Mouse (Mus musculus) gastrocnemius, postnatal 36 days (tissue): Measurements from ENCODE around the gene Zfp97. TPM values are rescaled to one million over a fixed set of nuclear protein-coding genes. Genes with fewer than 3 reads are reported as not detected.
"Not testable (repeated sequence)": the region's sequence is repeated elsewhere in the genome, so short reads cannot be mapped to it uniquely, and the experiment has no call there.

ENCODE experiments used
- DNase-seq, 2 experiments: peaks; one replicate each; pipeline ENCODE4 v3.0.0; 2022
- intact Hi-C: fragments of 180-260 bp; cut with DNase I; formaldehyde crosslinking; loops from one replicate; pipeline ENCODE4 v1.15.1; 2025
- long read RNA-seq, 2 experiments: library from polyadenylated mRNA; stranded (forward); transcript quantifications; one replicate each; pipeline ENCODE4 v2.0.0; 2021
- total RNA-seq, 2 experiments: library from RNA; stranded (reverse); gene quantifications; 2 replicates each; pipeline ENCODE4 v1.2.3; 2021

Zfp97 gene
- total RNA-seq: 1 to 10 TPM; 2.2 to 4.0 TPM
- long read RNA-seq, experiment 1, partial matches to known transcripts: 0 of 11 reads
- long read RNA-seq, experiment 1, other reads (novel, unspliced or antisense): 11 of 11 reads
- long read RNA-seq, experiment 2, partial matches to known transcripts: 0 of 23 reads
- long read RNA-seq, experiment 2, other reads (novel, unspliced or antisense): 21 of 23 reads

DNA sequence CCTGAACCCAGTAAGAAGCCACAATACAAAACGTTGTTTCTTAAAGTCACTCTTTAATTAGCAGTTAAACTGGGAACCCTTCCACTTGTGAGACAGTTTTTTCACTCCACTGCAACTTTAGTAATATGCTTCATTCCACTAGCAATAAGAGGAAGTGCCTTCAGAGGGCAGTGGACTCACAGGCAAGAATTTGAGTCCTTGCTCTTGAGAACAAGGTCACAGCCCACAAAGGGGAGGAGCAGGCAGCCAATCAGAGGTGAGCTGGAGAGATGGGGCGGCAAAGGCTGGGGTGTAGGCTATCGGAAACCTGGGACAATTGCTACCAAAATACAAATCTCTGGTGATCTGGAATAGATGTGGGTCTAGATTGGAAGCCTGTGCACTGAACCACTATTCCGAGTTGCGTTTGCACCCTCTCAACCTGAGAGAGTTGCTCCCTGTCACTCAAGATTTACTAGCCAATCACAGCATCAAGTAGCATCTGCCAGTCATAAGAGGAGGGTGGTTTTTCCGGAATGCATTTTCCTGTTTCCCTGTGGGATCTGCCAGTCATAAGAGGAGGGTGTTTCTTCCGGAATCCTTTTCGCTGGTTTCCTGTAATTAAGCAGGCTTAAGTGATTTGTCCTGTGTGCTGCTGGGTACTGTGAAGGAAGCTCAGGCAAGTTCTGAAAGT, at the start of gene Zfp97:
Zfp97 (plus strand) TSS at position 586 of the 673 bp plus-strand sequence.
- intact Hi-C loops, DNase-seq: not testable (repeated sequence)

- DNase-seq, intact Hi-C loops: not testable (repeated sequence)
These were observed 57.7 kb downstream of the Zfp97 start for GRCm38 (mm10) chr17:17178757-17179413.

- intact Hi-C loops, DNase-seq: not testable (repeated sequence)
These were observed 73.5 kb downstream of the Zfp97 start for GRCm38 (mm10) chr17:17194761-17195160.

DNA sequence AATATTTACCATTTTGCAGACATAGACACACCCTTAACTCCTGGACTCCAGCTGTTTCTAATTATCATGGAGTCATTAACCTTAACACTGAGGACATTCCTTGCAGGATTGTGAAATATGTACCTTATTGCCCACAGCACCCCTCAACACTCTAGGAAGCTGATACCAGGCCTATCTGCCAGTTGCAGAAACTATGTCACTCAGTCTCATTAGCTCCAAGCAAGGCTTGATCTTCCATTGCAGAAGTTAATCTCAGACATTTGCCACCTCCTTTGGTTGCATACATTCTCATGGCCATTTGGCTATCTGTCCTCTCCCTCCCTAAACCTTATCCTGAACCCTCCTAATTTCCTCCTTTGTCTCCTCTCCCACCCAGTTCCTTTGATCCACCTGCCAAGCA, 74.0 kb downstream of the Zfp97 start:
- DNase-seq: no peak
- intact Hi-C loops: no loop called here

- intact Hi-C loops, DNase-seq: not testable (repeated sequence)
These were observed 74.9 kb downstream of the Zfp97 start for GRCm38 (mm10) chr17:17196111-17196510.

Other genes with a start within 250 kb of the Zfp97 start
- 1 to 10 TPM; 4.4 TPM for gene Zfp960, start 57.3 kb upstream of the Zfp97 start, total RNA-seq